Mouse (Mus musculus): Measurements from ENCODE around the gene Cdyl. TPM values are rescaled to one million over a fixed set of nuclear protein-coding genes. Genes with fewer than 3 reads are reported as not detected.

The Cdyl gene
- polyA plus RNA-seq, 1 experiment from 2014 or later = 17.6 TPM

DNA sequence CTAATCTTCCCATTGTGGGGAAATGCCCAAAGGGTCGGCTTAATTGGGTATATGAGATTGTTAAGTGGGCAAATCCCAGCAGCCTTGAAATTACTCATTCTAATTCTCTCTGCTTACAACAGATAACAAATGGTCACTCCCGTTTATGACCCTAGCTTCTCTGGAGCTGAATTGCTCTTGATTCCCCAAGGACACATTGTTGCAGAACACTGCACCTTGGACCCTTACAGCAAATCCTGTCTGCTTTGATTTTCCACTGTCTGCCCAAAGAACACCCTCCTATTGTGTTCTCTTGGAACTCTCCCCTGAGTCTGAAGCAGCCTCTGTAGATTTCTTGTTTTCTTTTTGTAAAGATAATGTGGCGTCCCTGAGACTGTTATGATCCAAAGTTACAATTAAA, 34.1 kb upstream of the Cdyl start:
- no peaks in the 10 kb centered on the region for H3K27me3 ChIP-seq (replicated peaks; ENCODE audit: control insufficient read depth, insufficient read depth, low read length)
- H3K36me3 ChIP-seq (ENCODE audit: control insufficient read depth, insufficient read depth, low read length) = no peaks in the 10 kb centered on the region
- no peak overlapping the region for H3K4me3 ChIP-seq (ENCODE audit: low read depth, low read length)
- WGBS = 60% methylated on average over 3 of the region's 3 CpGs
- no peaks in the 10 kb centered on the region for H3K4me1 ChIP-seq (replicated peaks; ENCODE audit: control insufficient read depth, insufficient read depth, low read length)
- H3K27ac ChIP-seq (ENCODE audit: low read depth, low read length) = no peak overlapping the region
- H3K4me2 ChIP-seq = no peak overlapping the region
- peak; percentile 12 for DNase-seq (ENCODE audit: low spot score)
- H3K9me3 ChIP-seq (ENCODE audit: control insufficient read depth, low read length) = no peaks in the 10 kb centered on the region
- no peak for ATAC-seq (replicated peaks; ENCODE audit: low FRiP score)
- no peak overlapping the region for H3K9ac ChIP-seq (ENCODE audit: low read depth, low read length)

DNA sequence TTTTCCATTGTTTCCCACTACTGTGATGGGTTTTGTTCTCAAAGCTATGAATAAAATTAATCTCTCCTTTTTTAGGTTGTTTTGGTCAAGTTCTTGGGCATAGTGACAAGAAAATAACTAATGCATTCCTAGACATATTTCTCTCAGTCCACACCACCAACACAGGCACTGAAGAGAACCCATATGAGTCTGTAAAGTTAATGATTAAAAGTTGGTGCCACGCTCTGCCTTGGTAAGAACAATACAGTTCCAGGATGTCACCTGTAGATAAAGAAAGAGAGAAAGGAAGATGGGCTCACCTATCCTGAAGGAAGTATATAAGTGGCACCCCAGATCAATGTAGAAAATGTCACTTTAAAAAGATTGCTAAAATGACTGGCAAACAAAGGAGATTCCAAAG, 32.3 kb upstream of the Cdyl start:
- DNase-seq (ENCODE audit: low spot score) (no peak), ATAC-seq (replicated peaks; ENCODE audit: low FRiP score) (no peak)
- WGBS = 82% methylated on average over 1 of the region's 1 CpGs
- Histone ChIP-seq H3K4me1 (replicated peaks; ENCODE audit: control insufficient read depth, insufficient read depth, low read length) (no peaks in the 10 kb centered on the region), H3K4me3 (ENCODE audit: low read depth, low read length) (no peak overlapping the region), H3K27me3 (replicated peaks; ENCODE audit: control insufficient read depth, insufficient read depth, low read length) (no peaks in the 10 kb centered on the region), H3K9me3 (ENCODE audit: control insufficient read depth, low read length) (no peaks in the 10 kb centered on the region), H3K36me3 (ENCODE audit: control insufficient read depth, insufficient read depth, low read length) (no peaks in the 10 kb centered on the region), H3K9ac (ENCODE audit: low read depth, low read length) (no peak overlapping the region), H3K4me2 (no peak overlapping the region), H3K27ac (ENCODE audit: low read depth, low read length) (no peak overlapping the region)

DNA sequence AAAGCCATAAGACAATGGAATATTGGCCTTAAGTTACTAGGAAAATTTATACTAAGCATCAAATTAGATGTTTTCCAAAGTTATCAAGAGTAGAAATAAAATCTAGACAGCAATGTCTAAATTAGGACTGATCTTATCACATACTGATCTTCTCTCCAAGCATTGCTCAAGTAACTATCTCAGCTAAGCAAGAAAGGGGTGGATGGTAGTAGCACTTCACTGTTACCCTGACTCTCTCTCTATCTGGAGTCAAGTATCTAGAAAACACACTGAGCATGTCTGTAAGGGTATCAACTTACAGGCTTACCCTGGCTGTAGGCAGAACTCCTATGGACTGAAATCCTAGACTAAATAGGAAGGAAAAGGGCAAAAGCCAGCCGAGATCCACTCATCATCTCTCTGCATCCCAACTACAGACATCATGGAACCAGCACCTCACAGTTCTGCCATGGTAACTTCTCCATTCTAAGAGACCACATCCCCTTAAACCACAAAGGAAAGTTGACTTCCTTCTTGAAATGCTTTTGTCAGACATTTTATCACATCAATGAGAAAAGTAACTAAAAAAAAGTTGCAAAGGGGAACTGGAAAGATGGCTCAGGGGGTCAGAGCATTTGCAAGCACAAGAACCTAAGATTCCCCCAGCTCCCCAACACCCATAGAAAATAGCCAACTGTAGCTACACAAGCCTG, 12.4 kb upstream of the Cdyl start:
- H3K36me3 ChIP-seq (ENCODE audit: control insufficient read depth, insufficient read depth, low read length) = no peaks in the 10 kb centered on the region
- DNase-seq (ENCODE audit: low spot score) (no peak), ATAC-seq (replicated peaks; ENCODE audit: low FRiP score) (no peak)
- no peak overlapping the region for H3K4me3 ChIP-seq (ENCODE audit: low read depth, low read length)
- no peak overlapping the region for H3K27ac ChIP-seq (ENCODE audit: low read depth, low read length)
- WGBS = 47% methylated on average over 1 of the region's 1 CpGs
- H3K4me2 ChIP-seq = no peak overlapping the region
- H3K27me3 ChIP-seq (replicated peaks; ENCODE audit: control insufficient read depth, insufficient read depth, low read length) = no peaks in the 10 kb centered on the region
- no peaks in the 10 kb centered on the region for H3K9me3 ChIP-seq (ENCODE audit: control insufficient read depth, low read length)
- H3K4me1 ChIP-seq (replicated peaks; ENCODE audit: control insufficient read depth, insufficient read depth, low read length) = no peaks in the 10 kb centered on the region
- no peak overlapping the region for H3K9ac ChIP-seq (ENCODE audit: low read depth, low read length)

DNA sequence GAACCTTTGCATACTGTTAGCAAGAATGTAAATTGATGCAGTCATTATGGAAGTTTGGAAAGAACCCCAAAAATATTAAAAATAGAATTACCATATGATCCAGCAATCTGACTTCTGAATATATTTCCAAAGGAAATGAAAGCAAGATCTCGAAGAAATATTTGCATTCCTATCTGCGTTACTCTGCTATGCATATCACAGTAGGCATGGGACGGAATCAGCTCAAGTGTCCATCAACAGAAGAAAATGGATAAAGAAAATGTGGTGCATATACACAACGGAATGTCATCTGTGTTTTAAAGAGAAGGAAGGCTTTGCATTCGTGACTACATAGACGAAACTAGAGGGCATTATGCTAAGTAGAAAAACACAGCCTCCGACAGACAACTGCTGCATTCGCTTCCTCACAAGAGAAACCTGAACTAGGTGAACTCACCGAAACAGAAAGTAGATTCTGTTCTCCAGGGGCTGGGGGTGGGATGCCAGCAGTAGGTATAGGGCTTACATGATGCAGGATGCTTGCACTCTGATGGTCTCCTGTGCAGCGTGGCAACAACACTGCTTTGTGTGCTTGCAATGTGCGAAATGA, 9.3 kb upstream of the Cdyl start:
- no peak overlapping the region for H3K27ac ChIP-seq (ENCODE audit: low read depth, low read length)
- no peak for DNase-seq (ENCODE audit: low spot score)
- no peaks in the 10 kb centered on the region for H3K27me3 ChIP-seq (replicated peaks; ENCODE audit: control insufficient read depth, insufficient read depth, low read length)
- no peak overlapping the region for H3K9ac ChIP-seq (ENCODE audit: low read depth, low read length)
- no peak overlapping the region for H3K4me2 ChIP-seq
- WGBS = 88% methylated on average over 11 of the region's 11 CpGs
- H3K36me3 ChIP-seq (ENCODE audit: control insufficient read depth, insufficient read depth, low read length) = no peaks in the 10 kb centered on the region
- H3K4me1 ChIP-seq (replicated peaks; ENCODE audit: control insufficient read depth, insufficient read depth, low read length) = no peaks in the 10 kb centered on the region
- ATAC-seq (replicated peaks; ENCODE audit: low FRiP score) = no peak
- no peak overlapping the region for H3K4me3 ChIP-seq (ENCODE audit: low read depth, low read length)
- H3K9me3 ChIP-seq (ENCODE audit: control insufficient read depth, low read length) = no peaks in the 10 kb centered on the region

DNA sequence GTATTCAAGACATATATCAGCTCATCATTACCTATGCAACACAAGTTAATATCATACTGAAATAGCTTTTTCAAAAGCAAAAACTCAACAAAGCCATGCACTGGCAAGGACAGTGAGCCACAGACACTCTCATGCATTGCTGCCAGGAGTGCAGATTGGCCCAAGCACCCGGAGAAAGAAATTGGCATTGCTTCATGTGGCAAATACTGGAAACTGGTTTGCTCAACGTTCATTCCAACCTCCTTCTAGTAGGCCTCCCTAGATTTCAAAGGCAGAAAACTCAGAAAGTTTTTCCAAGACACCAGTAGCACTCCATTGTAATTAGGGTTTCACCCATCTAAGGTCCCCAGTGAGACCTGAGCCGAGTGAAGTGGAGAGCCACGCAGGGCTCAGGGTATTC, 6.8 kb upstream of the Cdyl start:
- ATAC-seq (replicated peaks; ENCODE audit: low FRiP score) = no peak
- Histone ChIP-seq H3K4me3 (ENCODE audit: low read depth, low read length) (no peak overlapping the region), H3K4me1 (replicated peaks; ENCODE audit: control insufficient read depth, insufficient read depth, low read length) (no peaks in the 10 kb centered on the region), H3K27me3 (replicated peaks; ENCODE audit: control insufficient read depth, insufficient read depth, low read length) (no peaks in the 10 kb centered on the region), H3K27ac (ENCODE audit: low read depth, low read length) (no peak overlapping the region), H3K36me3 (ENCODE audit: control insufficient read depth, insufficient read depth, low read length) (no peaks in the 10 kb centered on the region), H3K4me2 (no peak overlapping the region), H3K9me3 (ENCODE audit: control insufficient read depth, low read length) (no peaks in the 10 kb centered on the region), H3K9ac (ENCODE audit: low read depth, low read length) (no peak overlapping the region)
- no peak for DNase-seq (ENCODE audit: low spot score)
- 86% methylated on average over 4 of the region's 4 CpGs for WGBS

DNA sequence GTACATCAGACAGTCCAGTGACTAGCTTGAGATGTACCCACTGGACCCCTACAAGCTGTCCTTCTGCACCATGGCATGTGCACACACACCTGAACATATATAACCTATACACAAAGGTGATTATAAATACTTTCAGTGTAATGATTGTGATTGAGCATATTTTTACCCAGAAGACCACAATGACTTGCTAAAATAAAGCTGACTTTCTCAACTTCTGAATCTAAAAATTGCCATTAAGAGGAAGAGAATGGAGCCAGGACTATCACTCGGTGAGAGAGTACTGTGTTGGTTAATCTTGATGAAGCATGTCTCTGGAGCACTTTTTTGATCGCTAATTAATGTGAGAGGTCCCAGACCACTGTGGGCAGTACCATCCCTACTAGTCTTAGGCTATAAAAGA, 2.8 kb upstream of the Cdyl start:
- Histone ChIP-seq H3K36me3 (ENCODE audit: control insufficient read depth, insufficient read depth, low read length) (no peaks in the 10 kb centered on the region), H3K4me2 (no peak overlapping the region), H3K9me3 (ENCODE audit: control insufficient read depth, low read length) (no peaks in the 10 kb centered on the region), H3K4me3 (ENCODE audit: low read depth, low read length) (no peak overlapping the region), H3K9ac (ENCODE audit: low read depth, low read length) (no peak overlapping the region), H3K4me1 (replicated peaks; ENCODE audit: control insufficient read depth, insufficient read depth, low read length) (no peaks in the 10 kb centered on the region), H3K27ac (ENCODE audit: low read depth, low read length) (no peak overlapping the region), H3K27me3 (replicated peaks; ENCODE audit: control insufficient read depth, insufficient read depth, low read length) (no peaks in the 10 kb centered on the region)
- ATAC-seq (replicated peaks; ENCODE audit: low FRiP score) (no peak), DNase-seq (ENCODE audit: low spot score) (no peak)
- 69% methylated on average over 2 of the region's 2 CpGs for WGBS

DNA sequence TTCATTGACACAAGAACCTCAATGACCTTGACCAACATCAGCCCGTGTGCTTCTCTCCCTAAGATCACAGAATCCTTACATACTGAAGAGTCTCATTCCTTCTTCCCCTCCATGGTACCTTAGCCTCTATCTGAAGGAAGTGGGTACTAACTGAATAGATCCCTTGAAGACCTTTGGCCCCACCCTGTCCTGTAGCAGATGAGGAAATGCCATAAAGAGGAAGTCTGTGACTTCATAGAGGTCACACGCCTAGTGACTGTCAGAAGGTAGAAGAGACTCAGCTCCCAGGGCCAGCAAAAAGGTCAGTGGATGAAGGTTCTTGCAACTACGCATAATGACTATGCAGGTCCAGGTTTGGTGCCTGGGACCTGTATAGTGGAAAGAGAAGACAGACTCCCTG, 5.8 kb downstream of the Cdyl start:
- Histone ChIP-seq H3K36me3 (ENCODE audit: control insufficient read depth, insufficient read depth, low read length) (no peaks in the 10 kb centered on the region), H3K9me3 (ENCODE audit: control insufficient read depth, low read length) (no peaks in the 10 kb centered on the region), H3K27me3 (replicated peaks; ENCODE audit: control insufficient read depth, insufficient read depth, low read length) (no peaks in the 10 kb centered on the region), H3K4me3 (ENCODE audit: low read depth, low read length) (no peak overlapping the region), H3K4me1 (replicated peaks; ENCODE audit: control insufficient read depth, insufficient read depth, low read length) (no peaks in the 10 kb centered on the region), H3K27ac (ENCODE audit: low read depth, low read length) (no peak overlapping the region), H3K4me2 (no peak overlapping the region), H3K9ac (ENCODE audit: low read depth, low read length) (no peak overlapping the region)
- no peak for DNase-seq (ENCODE audit: low spot score)
- WGBS = 51% methylated on average over 3 of the region's 3 CpGs
- ATAC-seq (replicated peaks; ENCODE audit: low FRiP score) = no peak

DNA sequence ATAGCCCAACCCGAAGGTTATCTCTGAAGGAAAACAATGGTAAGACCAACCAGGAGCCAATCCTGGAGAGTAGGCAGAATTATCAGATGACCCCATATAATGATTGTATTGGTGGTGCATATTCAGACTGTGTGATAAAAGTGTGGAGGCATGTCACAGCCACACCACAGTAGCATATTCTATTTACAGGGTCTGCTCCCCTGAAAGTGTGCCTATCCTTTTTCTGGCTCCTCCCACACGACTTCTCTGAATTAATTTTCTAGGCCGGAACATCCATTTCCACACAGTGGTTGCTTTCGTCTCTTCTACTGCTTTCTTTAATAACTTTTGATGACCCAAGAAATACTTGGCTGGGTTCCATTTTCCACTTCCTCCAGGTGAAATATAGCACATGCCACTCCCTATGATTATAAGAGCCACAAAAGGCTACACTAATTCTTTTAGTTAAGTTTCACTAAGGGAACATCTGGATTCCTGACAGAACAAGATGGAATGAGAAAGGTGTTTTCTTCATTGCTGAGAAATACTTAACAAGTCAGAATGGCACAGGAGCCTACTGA, 10.4 kb downstream of the Cdyl start:
- ATAC-seq (replicated peaks; ENCODE audit: low FRiP score) = no peak
- no peak for DNase-seq (ENCODE audit: low spot score)

DNA sequence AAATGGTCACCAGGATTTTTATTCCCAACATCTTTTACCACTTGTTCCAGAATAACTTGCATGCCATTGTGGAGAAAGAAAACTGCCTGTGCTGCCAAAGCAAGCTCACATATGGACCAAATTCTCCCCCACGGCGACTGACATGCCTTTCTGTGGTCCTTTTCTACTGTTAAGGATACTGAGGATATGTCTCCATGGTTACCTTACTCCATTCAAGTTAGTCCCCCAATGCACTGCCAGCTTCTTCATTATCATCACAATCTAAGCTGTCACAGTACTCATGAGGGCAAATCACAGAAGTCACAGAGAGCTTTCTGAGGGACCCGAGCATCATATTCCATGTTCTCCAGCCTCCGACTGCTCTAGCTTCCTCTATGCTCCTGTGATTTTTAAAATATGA, 11.2 kb downstream of the Cdyl start:
- no peak for ATAC-seq (replicated peaks; ENCODE audit: low FRiP score)
- WGBS = 87% methylated on average over 4 of the region's 4 CpGs
- no peaks in the 10 kb centered on the region for H3K4me1 ChIP-seq (replicated peaks; ENCODE audit: control insufficient read depth, insufficient read depth, low read length)
- no peak overlapping the region for H3K4me2 ChIP-seq
- H3K4me3 ChIP-seq (ENCODE audit: low read depth, low read length) = no peak overlapping the region
- no peaks in the 10 kb centered on the region for H3K36me3 ChIP-seq (ENCODE audit: control insufficient read depth, insufficient read depth, low read length)
- no peak overlapping the region for H3K27ac ChIP-seq (ENCODE audit: low read depth, low read length)
- no peak overlapping the region for H3K9ac ChIP-seq (ENCODE audit: low read depth, low read length)
- no peaks in the 10 kb centered on the region for H3K9me3 ChIP-seq (ENCODE audit: control insufficient read depth, low read length)
- DNase-seq (ENCODE audit: low spot score) = no peak
- H3K27me3 ChIP-seq (replicated peaks; ENCODE audit: control insufficient read depth, insufficient read depth, low read length) = no peaks in the 10 kb centered on the region

More for the DNA sequence above, 10.4 kb downstream of the Cdyl start:
- Histone ChIP-seq H3K27me3 (replicated peaks; ENCODE audit: control insufficient read depth, insufficient read depth, low read length) (no peaks in the 10 kb centered on the region), H3K4me2 (no peak overlapping the region), H3K9ac (ENCODE audit: low read depth, low read length) (no peak overlapping the region), H3K27ac (ENCODE audit: low read depth, low read length) (no peak overlapping the region), H3K4me3 (ENCODE audit: low read depth, low read length) (no peak overlapping the region), H3K4me1 (replicated peaks; ENCODE audit: control insufficient read depth, insufficient read depth, low read length) (no peaks in the 10 kb centered on the region), H3K36me3 (ENCODE audit: control insufficient read depth, insufficient read depth, low read length) (no peaks in the 10 kb centered on the region), H3K9me3 (ENCODE audit: control insufficient read depth, low read length) (no peaks in the 10 kb centered on the region)
- 69% methylated on average over 4 of the region's 4 CpGs for WGBS

Data from liver, embryonic 11.5 days (tissue).